Mouse (Mus musculus) stomach, postnatal 0 days (tissue): Measurements from ENCODE around the gene Ms4a15. TPM values are rescaled to one million over a fixed set of nuclear protein-coding genes. Genes with fewer than 3 reads are reported as not detected.

Experiments
- ATAC-seq: fragments of 200-750 bp; cut with Nextera tagmentation; 2 replicates; pipeline ENCODE4 v1.8.0; 2017; ENCODE audit not compliant: low FRiP score, low TSS enrichment
- DNase-seq: peaks from one replicate; pipeline ENCODE4 v3.0.0-alpha.2; 2016; ENCODE audit warnings: low spot score
- H3K27ac ChIP-seq: fragments of 300-500 bp; sonication (generic); replicated peaks from 2 replicates; pipeline ENCODE4 v1.5.1; 2014; ENCODE audit warnings: mild to moderate bottlenecking, control low read depth
- H3K27me3 ChIP-seq: fragments of 300-500 bp; sonication (generic); 2 replicates; pipeline ENCODE4 v1.6.1; 2014; ENCODE audit warnings: low read length; ENCODE audit not compliant: control insufficient read depth, insufficient read depth
- H3K36me3 ChIP-seq: fragments of 300-500 bp; sonication (generic); 2 replicates; pipeline ENCODE4 v1.6.1; 2014; ENCODE audit warnings: low read length, mixed read lengths; ENCODE audit not compliant: control insufficient read depth, insufficient read depth
- H3K4me1 ChIP-seq: fragments of 300-500 bp; sonication (generic); replicated peaks from 2 replicates; pipeline ENCODE4 v1.6.1; 2014; ENCODE audit warnings: antibody characterized with exemption; ENCODE audit not compliant: control insufficient read depth, insufficient read depth
- H3K4me2 ChIP-seq: fragments of 300-500 bp; sonication (generic); replicated peaks from 2 replicates; pipeline ENCODE4 v1.6.1; 2014; ENCODE audit warnings: low read depth, mild to moderate bottlenecking, control low read depth, moderate library complexity
- H3K4me3 ChIP-seq: fragments of 300-500 bp; sonication (generic); 2 replicates; pipeline ENCODE4 v1.5.1; 2014; ENCODE audit warnings: low read depth, low read length, control low read depth
- H3K9ac ChIP-seq: fragments of 300-500 bp; sonication (generic); 2 replicates; pipeline ENCODE4 v1.6.1; 2014; ENCODE audit warnings: mild to moderate bottlenecking, low read length, control low read depth, mixed read lengths
- H3K9me3 ChIP-seq: fragments of 300-500 bp; sonication (generic); 2 replicates; pipeline ENCODE4 v1.6.1; 2016; ENCODE audit warnings: low read length; ENCODE audit not compliant: control insufficient read depth
- CTCF ChIP-seq: IDR thresholded peaks from 2 replicates; pipeline ENCODE4 v1.5.1; 2016; ENCODE audit warnings: antibody characterized with exemption, low read depth, mild to moderate bottlenecking, moderate library complexity
- EP300 ChIP-seq: optimal IDR thresholded peaks from 2 replicates; pipeline ENCODE3; 2016; ENCODE audit warnings: antibody characterized with exemption
- WGBS: fragments of 180-500 bp; shearing (Covaris S2); extraction: QIAGEN DNeasy Blood & Tissue Kit; methylation state at CpG from one replicate; pipeline ENCODE4 v1.1.7; 2014; 5-methylcytosine and 5-hydroxymethylcytosine counted together
- polyA plus RNA-seq: library from polyadenylated mRNA; unstranded; fragments of >200 nt; fragmentation: Nextera tagmentation; extraction: Ambion mirVana; gene quantifications from 2 replicates; pipeline ENCODE4 v1.2.1, GENCODE M21; 2015

The Ms4a15 gene
- polyA plus RNA-seq, 1 experiment from 2014 or later = not detected

DNA sequence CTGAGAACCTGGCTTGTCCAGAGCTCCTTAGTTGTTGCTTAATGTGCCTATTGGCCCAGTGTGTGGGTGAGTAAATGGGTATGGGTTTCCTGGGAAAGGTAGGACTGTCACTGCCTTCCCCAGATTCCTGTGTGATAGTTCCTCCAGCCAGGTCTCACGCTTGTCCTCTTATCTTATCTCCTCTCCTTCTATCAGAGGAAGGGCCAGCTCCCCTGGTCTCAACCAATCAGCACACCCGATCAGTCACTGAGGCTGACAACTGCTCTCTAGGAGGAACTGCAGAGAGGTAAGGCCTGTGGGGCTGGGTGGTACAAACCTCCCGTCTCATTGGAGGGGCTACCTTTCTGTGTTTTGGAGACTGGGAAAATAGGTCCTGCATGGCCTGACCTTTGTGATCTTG, 54.3 kb downstream of the Ms4a15 start:
- Histone ChIP-seq H3K9ac (no peak overlapping the region), H3K9me3 (no peaks in the 10 kb centered on the region), H3K36me3 (peaks cover 5% of the 10 kb centered on the region; the same call in 1 of the 2 replicates), H3K27me3 (no peaks in the 10 kb centered on the region), H3K4me3 (no peak overlapping the region), H3K4me2 (no peak overlapping the region), H3K27ac (no peak overlapping the region), H3K4me1 (peaks cover 3% of the 10 kb centered on the region)
- ATAC-seq (no peak), DNase-seq (no peak)
- TF ChIP-seq EP300 = no peak
- no peak for TF ChIP-seq CTCF
- 34% methylated on average over 3 of the region's 3 CpGs for WGBS

GRCm38 (mm10) chr19:10937110-10937563, 55.9 kb downstream of the Ms4a15 start, which contains the start of gene Ptgdr2:
Gene Ptgdr2, plus strand, starts transcription at chr19:10937160.
- Histone ChIP-seq H3K4me1 (peaks cover 3% of the 10 kb centered on the region), H3K27ac (no peak within 1 kb of the TSS), H3K9me3 (no peaks in the 10 kb centered on the region), H3K36me3 (no peaks in the 10 kb centered on the region), H3K9ac (no peak within 1 kb of the TSS), H3K4me3 (no peak within 1 kb of the TSS), H3K4me2 (no peak within 1 kb of the TSS), H3K27me3 (no peaks in the 10 kb centered on the region)
- DNase-seq (no peak), ATAC-seq (no peak)
- no peak for TF ChIP-seq CTCF
- TF ChIP-seq EP300 = no peak
- 42% methylated on average over 5 of the region's 5 CpGs for WGBS

GRCm38 (mm10) chr19:10936077-10936476, 57.0 kb downstream of the Ms4a15 start:
- H3K4me1 ChIP-seq = peaks cover 3% of the 10 kb centered on the region
- no peak overlapping the region for H3K4me2 ChIP-seq
- no peaks in the 10 kb centered on the region for H3K9me3 ChIP-seq
- no peaks in the 10 kb centered on the region for H3K27me3 ChIP-seq
- ATAC-seq (no peak), DNase-seq (no peak)
- 90% methylated on average over 5 of the region's 5 CpGs for WGBS
- H3K4me3 ChIP-seq = no peak overlapping the region
- no peak overlapping the region for H3K9ac ChIP-seq
- H3K27ac ChIP-seq = no peak overlapping the region
- no peaks in the 10 kb centered on the region for H3K36me3 ChIP-seq
- no peak for TF ChIP-seq EP300
- peak; percentile 36; the same call in 1 of the 2 replicates for TF ChIP-seq CTCF

DNA sequence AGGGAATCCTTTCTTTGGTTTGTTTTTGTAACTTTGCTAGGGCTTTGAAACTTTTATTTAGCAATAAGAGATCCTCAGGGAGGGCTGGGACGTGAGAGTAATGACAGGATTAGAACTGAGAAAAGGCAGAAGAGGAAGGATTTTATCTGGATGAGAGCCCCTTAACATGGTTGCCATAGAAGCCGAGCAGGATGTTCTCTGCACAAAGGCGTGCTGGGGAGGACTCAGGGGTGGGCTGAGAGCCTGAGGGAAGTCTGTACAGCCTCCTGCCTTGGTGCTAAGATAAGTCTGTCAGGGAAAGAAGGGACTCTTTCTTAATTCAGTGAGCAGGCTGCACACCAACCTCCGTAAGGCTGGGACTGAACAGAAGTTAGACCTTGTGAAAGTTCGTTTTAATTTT, 58.0 kb downstream of the Ms4a15 start:
- no peak overlapping the region for H3K4me2 ChIP-seq
- DNase-seq (no peak), ATAC-seq (no peak)
- H3K4me1 ChIP-seq = no peaks in the 10 kb centered on the region
- H3K36me3 ChIP-seq = no peaks in the 10 kb centered on the region
- H3K4me3 ChIP-seq = no peak overlapping the region
- H3K9me3 ChIP-seq = no peaks in the 10 kb centered on the region
- WGBS = 42% methylated on average over 5 of the region's 5 CpGs
- H3K27me3 ChIP-seq = no peaks in the 10 kb centered on the region
- H3K27ac ChIP-seq = no peak overlapping the region
- TF ChIP-seq EP300 = no peak
- TF ChIP-seq CTCF = no peak
- no peak overlapping the region for H3K9ac ChIP-seq

DNA sequence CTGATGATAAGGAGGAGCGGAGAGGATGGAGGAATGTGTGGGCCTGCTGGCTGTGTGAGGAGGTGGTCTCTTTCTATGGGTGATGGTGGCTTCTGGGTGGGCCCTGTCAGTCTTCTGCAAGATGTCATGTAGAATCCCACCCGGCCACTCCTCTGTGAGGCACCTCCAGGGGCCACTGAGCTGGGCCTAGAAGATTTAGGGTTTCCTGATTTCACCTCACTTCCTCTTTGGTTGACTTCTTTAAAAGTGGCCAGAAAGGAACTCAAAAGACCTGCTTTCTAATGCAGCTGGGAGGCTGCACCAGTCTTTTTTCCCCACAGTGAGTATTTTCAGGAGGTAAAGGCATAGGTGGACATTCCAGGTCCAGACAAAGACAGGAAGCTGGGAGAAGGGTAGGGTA, 62.4 kb downstream of the Ms4a15 start:
- ATAC-seq = no peak
- DNase-seq = no peak
- Histone ChIP-seq H3K9me3 (no peaks in the 10 kb centered on the region), H3K36me3 (no peaks in the 10 kb centered on the region), H3K4me2 (no peak overlapping the region), H3K27me3 (no peaks in the 10 kb centered on the region), H3K9ac (no peak overlapping the region), H3K4me1 (no peaks in the 10 kb centered on the region), H3K27ac (no peak overlapping the region), H3K4me3 (no peak overlapping the region)
- 75% methylated on average over 2 of the region's 2 CpGs for WGBS
- no peak for TF ChIP-seq EP300

Other genes with a start within 250 kb of the Ms4a15 start
- gene Cd6, start 163.2 kb downstream of the Ms4a15 start, polyA plus RNA-seq = 0.06 and 0.07 TPM in 2 replicates
- 4.0 and 5.2 TPM in 2 replicates for gene Slc15a3, start 153.5 kb downstream of the Ms4a15 start, polyA plus RNA-seq
- 19.1 and 20.8 TPM in 2 replicates for gene Tmem132a, start 123.3 kb downstream of the Ms4a15 start, polyA plus RNA-seq
- gene Tmem109, start 111.2 kb downstream of the Ms4a15 start, polyA plus RNA-seq = 176 and 186 TPM in 2 replicates
- 17.6 and 19.5 TPM in 2 replicates for gene Prpf19, start 98.0 kb downstream of the Ms4a15 start, polyA plus RNA-seq
- 0.08 and 0.17 TPM in 2 replicates for gene Zp1, start 72.6 kb downstream of the Ms4a15 start, polyA plus RNA-seq
- 0.06 and 0.07 TPM in 2 replicates for gene Ptgdr2, start 56.1 kb downstream of the Ms4a15 start, polyA plus RNA-seq
- gene Ccdc86, start 44.0 kb downstream of the Ms4a15 start, polyA plus RNA-seq = 13.9 and 15.4 TPM in 2 replicates
- 0.13 TPM in 1 of 2 replicates, not detected in the other for gene Ms4a10, start 18.6 kb downstream of the Ms4a15 start, polyA plus RNA-seq
- gene Ms4a18, start 24.8 kb upstream of the Ms4a15 start, polyA plus RNA-seq = not detected in 2 replicates
- 21.0 and 22.3 TPM in 2 replicates for gene Ms4a8a, start 87.9 kb upstream of the Ms4a15 start, polyA plus RNA-seq
- 0.08 TPM in 1 of 2 replicates, not detected in the other for gene 1700017D01Rik, start 137.6 kb upstream of the Ms4a15 start, polyA plus RNA-seq
- gene 1700025F22Rik, start 172.1 kb upstream of the Ms4a15 start, polyA plus RNA-seq = not detected in 2 replicates
- gene Ms4a13, start 203.5 kb upstream of the Ms4a15 start, polyA plus RNA-seq = not detected in 2 replicates
- gene Ms4a12, start 239.2 kb upstream of the Ms4a15 start, polyA plus RNA-seq = 0.51 and 0.73 TPM in 2 replicates